Mouse (Mus musculus) midbrain, embryonic 16.5 days (tissue): ENCODE data around the gene Tmem52. TPM values are rescaled to one million over a fixed set of nuclear protein-coding genes. Genes with fewer than 3 reads are reported as not detected.

Source experiments
- ATAC-seq: fragments of 200-750 bp; cut with Nextera tagmentation; 2 replicates; pipeline ENCODE4 v1.8.0; 2017; ENCODE audit warnings: moderate TSS enrichment
- H3K27ac ChIP-seq: fragments of 300-500 bp; sonication (generic); 2 replicates; pipeline ENCODE4 v1.5.1; 2014; ENCODE audit warnings: mild to moderate bottlenecking, low read length, mixed read lengths
- H3K27me3 ChIP-seq: fragments of 300-500 bp; sonication (generic); 2 replicates; pipeline ENCODE4 v1.6.1; 2014; ENCODE audit warnings: low read depth, low read length, mixed read lengths; ENCODE audit not compliant: control insufficient read depth, insufficient read depth
- H3K36me3 ChIP-seq: fragments of 300-500 bp; sonication (generic); 2 replicates; pipeline ENCODE4 v1.6.1; 2014; ENCODE audit warnings: mild to moderate bottlenecking, low read length, moderate library complexity, mixed read lengths; ENCODE audit not compliant: control insufficient read depth, insufficient read depth
- H3K4me1 ChIP-seq: fragments of 300-500 bp; sonication (generic); 2 replicates; pipeline ENCODE4 v1.6.1; 2014; ENCODE audit warnings: mild to moderate bottlenecking, low read length, mixed read lengths; ENCODE audit not compliant: control insufficient read depth, insufficient read depth
- H3K4me2 ChIP-seq: fragments of 300-500 bp; sonication (generic); 2 replicates; pipeline ENCODE4 v1.6.1; 2014; ENCODE audit warnings: mild to moderate bottlenecking, low read length, mixed read lengths
- H3K4me3 ChIP-seq: fragments of 300-500 bp; sonication (generic); 2 replicates; pipeline ENCODE4 v1.5.1; 2014; ENCODE audit warnings: low read depth, mild to moderate bottlenecking, low read length, moderate library complexity, mixed read lengths
- H3K9ac ChIP-seq: fragments of 300-500 bp; sonication (generic); 2 replicates; pipeline ENCODE4 v1.6.1; 2014; ENCODE audit warnings: low read depth, low read length, mixed read lengths
- H3K9me3 ChIP-seq: fragments of 300-500 bp; sonication (generic); replicated peaks from 2 replicates; pipeline ENCODE4 v1.6.1; 2014; ENCODE audit warnings: mild to moderate bottlenecking, low read length, mixed read lengths; ENCODE audit not compliant: control insufficient read depth, poor library complexity, severe bottlenecking
- WGBS: fragments of 180-500 bp; shearing (Covaris S2); extraction: QIAGEN DNeasy Blood & Tissue Kit; methylation state at CpG from one replicate; pipeline ENCODE4 v1.1.7; 2014; 5-methylcytosine and 5-hydroxymethylcytosine counted together
- polyA plus RNA-seq: library from polyadenylated mRNA; unstranded; fragments of >200 nt; fragmentation: Nextera tagmentation; extraction: Ambion mirVana; gene quantifications from 2 replicates; pipeline ENCODE4 v1.2.1, GENCODE M21; 2015

The Tmem52 gene
- polyA plus RNA-seq, 1 experiment from 2014 or later: not detected

DNA sequence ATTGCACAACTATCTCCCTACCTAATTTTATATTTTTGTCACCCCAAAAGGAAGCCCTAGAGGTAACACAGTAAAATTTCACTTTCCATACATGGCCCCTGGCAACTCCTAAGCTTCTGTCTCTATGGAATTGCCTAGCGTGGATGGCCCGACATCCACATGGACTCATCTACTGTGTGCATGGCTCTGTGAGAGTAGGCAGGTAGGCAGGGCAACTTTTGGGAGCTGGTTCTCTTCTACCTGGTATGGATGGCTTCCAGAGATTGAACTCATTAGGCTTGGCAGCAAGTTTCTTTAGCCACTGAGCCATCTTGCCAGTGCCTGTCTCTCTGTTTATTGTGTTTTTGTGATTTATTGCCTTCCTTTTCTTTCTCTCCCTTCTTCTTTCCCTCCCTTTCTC is 45.9 kb downstream of the Tmem52 start:
- no peak overlapping the region for H3K27ac ChIP-seq
- no peak for ATAC-seq
- no peak overlapping the region for H3K9ac ChIP-seq
- no peaks in the 10 kb centered on the region for H3K27me3 ChIP-seq
- peaks cover 9% of the 10 kb centered on the region for H3K4me1 ChIP-seq
- H3K9me3 ChIP-seq: no peaks in the 10 kb centered on the region
- H3K36me3 ChIP-seq: peaks cover 3% of the 10 kb centered on the region; the same call in 1 of the 2 replicates
- H3K4me2 ChIP-seq: no peak overlapping the region
- WGBS: 78% methylated on average over 2 of the region's 2 CpGs
- no peak overlapping the region for H3K4me3 ChIP-seq

DNA sequence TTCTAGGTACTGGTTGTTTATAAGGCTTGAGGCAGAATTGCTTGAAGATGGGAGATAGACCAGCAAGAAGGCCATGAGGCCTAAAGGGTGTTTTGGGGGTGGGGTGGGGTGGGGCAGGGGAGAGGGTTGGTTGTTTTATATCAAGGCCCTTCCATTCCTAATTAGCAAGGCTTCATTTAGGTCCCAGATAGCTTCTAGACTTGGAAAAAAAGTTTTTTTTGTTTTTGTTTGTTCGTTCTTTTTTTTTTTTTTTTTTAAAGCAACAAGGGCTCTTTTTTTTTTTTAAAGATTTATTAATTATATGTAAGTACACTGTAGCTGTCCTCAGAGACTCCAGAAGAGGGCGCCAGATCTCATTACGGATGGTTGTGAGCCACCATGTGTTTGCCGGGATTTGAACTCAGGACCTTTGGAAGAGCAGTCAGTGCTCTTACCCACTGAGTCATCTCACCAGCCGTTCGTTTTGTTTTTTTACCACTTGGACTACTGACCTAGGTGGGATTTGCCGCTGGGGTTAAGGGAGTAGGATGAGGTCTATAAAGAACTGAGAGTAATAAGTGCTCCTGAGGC is 49.1 kb downstream of the Tmem52 start:
- ATAC-seq: no peak

More for the DNA sequence above, 49.1 kb downstream of the Tmem52 start:
- H3K4me2 ChIP-seq: no peak overlapping the region
- no peak overlapping the region for H3K27ac ChIP-seq
- H3K4me3 ChIP-seq: no peak overlapping the region
- H3K9me3 ChIP-seq: no peaks in the 10 kb centered on the region
- H3K4me1 ChIP-seq: no peaks in the 10 kb centered on the region
- H3K9ac ChIP-seq: no peak overlapping the region
- WGBS: 91% methylated on average over 7 of the region's 7 CpGs
- no peaks in the 10 kb centered on the region for H3K27me3 ChIP-seq
- H3K36me3 ChIP-seq: peaks cover 7% of the 10 kb centered on the region

Other genes starting within 250 kb of the Tmem52 start
- gene Ski, start 246.5 kb upstream of the Tmem52 start, polyA plus RNA-seq: 9.6 and 10.1 TPM in 2 replicates
- gene Faap20, start 219.3 kb upstream of the Tmem52 start, polyA plus RNA-seq: 69.8 and 70.1 TPM in 2 replicates
- gene Prkcz, start 107.8 kb upstream of the Tmem52 start, polyA plus RNA-seq: 95.8 and 97.1 TPM in 2 replicates
- gene Gabrd, start 71.0 kb upstream of the Tmem52 start, polyA plus RNA-seq: 0.22 and 0.26 TPM in 2 replicates
- gene Cfap74, start 59.9 kb upstream of the Tmem52 start, polyA plus RNA-seq: 5.9 and 6.4 TPM in 2 replicates
- 1,246 and 1,252 TPM in 2 replicates for gene Gnb1, start 22.2 kb downstream of the Tmem52 start, polyA plus RNA-seq
- gene Nadk, start 93.3 kb downstream of the Tmem52 start, polyA plus RNA-seq: 77.1 and 79.9 TPM in 2 replicates
- gene Slc35e2, start 132.3 kb downstream of the Tmem52 start, polyA plus RNA-seq: 14.7 and 15.5 TPM in 2 replicates
- gene Cdk11b, start 155.7 kb downstream of the Tmem52 start, polyA plus RNA-seq: 57.2 and 58.9 TPM in 2 replicates
- gene Gm10563, start 176.3 kb downstream of the Tmem52 start, polyA plus RNA-seq: not detected in 2 replicates
- 3.1 and 4.6 TPM in 2 replicates for gene Mmp23, start 184.3 kb downstream of the Tmem52 start, polyA plus RNA-seq
- gene Mib2, start 200.1 kb downstream of the Tmem52 start, polyA plus RNA-seq: 57.3 and 60.9 TPM in 2 replicates
- gene Fndc10, start 225.2 kb downstream of the Tmem52 start, polyA plus RNA-seq: 11.4 and 12.2 TPM in 2 replicates
- gene Ssu72, start 235.7 kb downstream of the Tmem52 start, polyA plus RNA-seq: 151 and 153 TPM in 2 replicates